Comparison of ENCODE assay signal across 12 mouse cellular contexts in genomic region chrX:57938248-57938836, GRCm38 (mm10).
"Had no signal": no experiment of that assay in that cellular context is flagged by ENCODE, and none has a peak within 500 bp of the region (broad histone marks: within the 10 kb centered on the region; RNA-seq: fewer than 3 reads in every experiment).

No protein-coding gene starts in this region.

- H3K4me2 ChIP-seq: limb, embryonic 13.5 days; midbrain, embryonic 15.5 days; neural tube, embryonic 12.5 days had no signal

- H3K27me3 ChIP-seq: limb, embryonic 13.5 days; midbrain, embryonic 15.5 days; neural tube, embryonic 12.5 days had no signal

- ATAC-seq: midbrain, embryonic 15.5 days had no signal

- DNase-seq: kidney, postnatal 10 days; kidney, postnatal 4 days; left cerebral cortex, postnatal 4 days; lung, adult 18-20 months; right cerebral cortex, adult 18-20 months; right cerebral cortex, postnatal 25 days; thymus, postnatal 4 days had no signal

- H3K36me3 ChIP-seq: limb, embryonic 13.5 days; midbrain, embryonic 15.5 days; neural tube, embryonic 12.5 days had no signal

- H3K4me1 ChIP-seq: limb, embryonic 13.5 days; midbrain, embryonic 15.5 days; neural tube, embryonic 12.5 days had no signal

- H3K9ac ChIP-seq: limb, embryonic 13.5 days; liver, embryonic 14.5 days; midbrain, embryonic 15.5 days; neural tube, embryonic 12.5 days had no signal

- H3K27ac ChIP-seq: layer of hippocampus, adult 2 months; limb, embryonic 13.5 days; liver, embryonic 14.5 days; midbrain, embryonic 15.5 days; neural tube, embryonic 12.5 days had no signal

- H3K4me3 ChIP-seq: layer of hippocampus, adult 2 months; limb, embryonic 13.5 days; midbrain, embryonic 15.5 days; neural tube, embryonic 12.5 days had no signal

- H3K9me3 ChIP-seq: limb, embryonic 13.5 days; midbrain, embryonic 15.5 days; neural tube, embryonic 12.5 days had no signal
